Mouse (Mus musculus) thymus, adult 2 months (tissue): Measurements from ENCODE around the gene Mapre3. TPM values are rescaled to one million over a fixed set of nuclear protein-coding genes. Genes with fewer than 3 reads are reported as not detected.

Source experiments
- DNase-seq: peaks from one replicate; pipeline ENCODE4 v3.0.0; 2021
- H3K27ac ChIP-seq: fragments of 200-500 bp; 2 replicates; pipeline ENCODE4 v1.5.1; 2012; ENCODE audit warnings: low read length, control low read depth; ENCODE audit not compliant: control insufficient read depth, insufficient read depth
- H3K27me3 ChIP-seq: fragments of 200-500 bp; 2 replicates; pipeline ENCODE4 v1.6.1; 2012; ENCODE audit warnings: mild to moderate bottlenecking, low read length, moderate library complexity, mixed read lengths; ENCODE audit not compliant: control insufficient read depth, insufficient read depth
- H3K36me3 ChIP-seq: fragments of 200-500 bp; 2 replicates; pipeline ENCODE4 v1.6.1; 2012; ENCODE audit warnings: mild to moderate bottlenecking, low read length, moderate library complexity; ENCODE audit not compliant: control insufficient read depth, insufficient read depth
- H3K4me1 ChIP-seq: fragments of 200-500 bp; replicated peaks from 2 replicates; pipeline ENCODE4 v1.6.1; 2012; ENCODE audit warnings: low read length; ENCODE audit not compliant: control insufficient read depth, insufficient read depth
- H3K4me3 ChIP-seq: fragments of 200-500 bp; 2 replicates; pipeline ENCODE4 v1.5.1; 2012; ENCODE audit warnings: mild to moderate bottlenecking, low read length, control low read depth, moderate library complexity; ENCODE audit not compliant: control insufficient read depth, insufficient read depth
- CTCF ChIP-seq: fragments of 200-500 bp; IDR thresholded peaks from 2 replicates; pipeline ENCODE4 v1.5.1; 2012; ENCODE audit warnings: mild to moderate bottlenecking, control low read depth, low read length, moderate library complexity, borderline replicate concordance; ENCODE audit not compliant: control insufficient read depth, poor library complexity, insufficient read depth; ENCODE audit errors: extremely low read depth
- POLR2A ChIP-seq: fragments of 200-500 bp; IDR thresholded peaks from 2 replicates; pipeline ENCODE4 v1.6.1; 2012; ENCODE audit warnings: mild to moderate bottlenecking, low read length, control low read depth, moderate library complexity; ENCODE audit not compliant: control insufficient read depth, poor library complexity, insufficient read depth; ENCODE audit errors: extremely low read depth
- WGBS: fragments of 180-500 bp; shearing (Covaris S2); methylation state at CpG from one replicate; pipeline ENCODE4 v1.1.7; 2018; 5-methylcytosine and 5-hydroxymethylcytosine counted together
- polyA plus RNA-seq: library from polyadenylated mRNA; depleted of rRNA; stranded (reverse); fragments of >200 nt; gene quantifications from 2 replicates; pipeline ENCODE4 v1.2.3, GENCODE M21; 2012; rRNA removed

The Mapre3 gene
- polyA plus RNA-seq, 1 experiment = 16.6 TPM

DNA sequence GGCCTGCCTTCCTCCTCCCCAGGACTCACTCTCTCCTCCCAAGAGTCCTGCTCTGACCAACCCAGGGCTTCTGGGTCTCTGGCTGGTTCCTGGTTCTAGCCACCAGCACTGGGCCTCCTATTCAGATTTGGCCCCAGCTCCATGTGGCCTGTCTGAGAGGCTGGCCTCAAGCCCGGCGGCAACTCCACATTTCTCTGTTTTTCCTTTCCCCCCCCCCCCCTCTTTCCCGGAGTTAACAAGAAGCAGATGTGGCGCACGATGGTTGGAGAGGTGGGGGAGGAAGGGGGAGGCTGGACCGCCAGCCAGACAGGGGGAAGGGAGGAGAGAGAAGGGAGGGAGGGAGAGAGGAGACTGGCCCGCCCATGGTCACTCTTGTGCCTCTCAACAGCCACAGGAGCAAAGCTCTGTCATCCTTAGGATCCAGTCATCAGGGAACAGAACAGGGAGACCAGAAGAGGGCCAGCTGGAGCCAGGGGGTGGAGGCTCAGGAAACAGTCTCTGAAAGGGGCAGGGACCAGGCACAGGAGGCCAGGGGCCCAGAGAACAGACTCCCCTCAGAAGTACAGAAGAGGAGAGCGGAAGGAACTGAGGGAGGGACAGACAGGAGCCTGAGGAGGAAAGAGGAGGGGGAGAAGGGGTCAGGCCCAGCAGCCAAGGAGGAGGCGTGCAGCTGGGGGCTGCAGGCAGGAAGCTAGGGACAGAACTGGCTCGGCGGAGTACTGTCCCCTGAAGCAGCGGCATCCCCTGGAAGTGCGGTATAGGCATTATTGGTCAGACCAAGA is 98.8 kb downstream of the Mapre3 start, which contains the start of gene Emilin1:
Gene Emilin1 (plus strand): TSS at position 343 of the 782 bp plus-strand sequence.
- WGBS = 12% methylated on average over 13 of the region's 13 CpGs
- Histone ChIP-seq H3K36me3 (no peaks in the 10 kb centered on the region), H3K27me3 (no peaks in the 10 kb centered on the region), H3K4me3 (peak within 1 kb of the TSS; percentile 50), H3K4me1 (peaks cover 45% of the 10 kb centered on the region), H3K27ac (peak within 1 kb of the TSS; percentile 66)
- TF ChIP-seq CTCF (no peak), POLR2A (0 out of 2 replicates have a peak, but pooled peaks have one; percentile 29)
- DNase-seq = peak; percentile 41

DNA sequence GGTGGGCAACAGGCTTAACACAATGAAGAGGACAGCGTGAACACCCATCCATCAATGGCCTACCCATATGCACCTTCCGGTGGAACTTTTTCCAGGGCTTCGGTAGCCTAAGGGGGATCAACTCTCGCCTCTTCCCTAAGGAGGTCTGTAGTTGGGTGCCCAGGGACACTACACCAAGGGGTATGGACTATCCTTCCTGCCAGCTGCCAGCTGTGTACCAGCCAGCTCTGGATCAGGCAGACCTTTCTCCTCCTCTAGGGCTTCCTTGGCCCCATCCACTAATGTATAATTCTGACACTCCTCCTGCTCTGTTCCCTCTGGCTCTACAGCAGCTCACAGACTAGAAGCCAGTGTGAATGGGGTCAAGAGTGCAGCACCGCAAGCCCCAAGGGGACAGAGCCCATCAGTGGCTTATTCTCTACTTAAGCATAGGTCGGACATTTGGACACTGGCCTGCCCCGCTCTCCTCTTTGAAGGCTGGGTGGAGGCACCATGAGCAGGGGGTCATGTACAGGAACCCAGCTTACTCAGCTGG is 99.7 kb downstream of the Mapre3 start:
- Histone ChIP-seq H3K4me3 (peak overlapping the region; percentile 50), H3K36me3 (no peaks in the 10 kb centered on the region), H3K4me1 (peaks cover 36% of the 10 kb centered on the region), H3K27ac (peak overlapping the region; percentile 66), H3K27me3 (no peaks in the 10 kb centered on the region)
- no peak for TF ChIP-seq CTCF
- 0 out of 2 replicates have a peak, but pooled peaks have one; percentile 23 for TF ChIP-seq POLR2A
- no peak for DNase-seq
- WGBS = 21% methylated on average over 7 of the region's 7 CpGs

DNA sequence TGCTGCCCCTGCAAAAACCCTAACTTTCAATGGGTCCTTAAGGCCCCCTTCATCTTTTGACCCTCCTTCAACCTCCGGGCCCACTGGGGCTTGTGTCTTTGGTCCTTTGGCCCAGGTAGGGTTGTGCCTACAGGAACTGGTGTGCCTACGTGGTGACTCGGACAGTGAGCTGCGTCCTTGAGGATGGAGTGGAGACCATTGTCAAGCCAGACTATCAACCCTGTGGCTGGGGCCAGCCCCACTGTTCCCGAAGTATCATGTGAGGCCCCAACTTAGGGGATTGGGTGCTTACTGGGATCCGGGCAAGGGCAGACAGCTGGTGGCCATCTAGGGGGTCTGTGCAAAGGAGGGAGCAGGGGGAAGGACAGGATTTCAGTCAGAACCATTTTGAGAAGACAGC is 100.4 kb downstream of the Mapre3 start:
- peak overlapping the region; percentile 66 for H3K27ac ChIP-seq
- no peak for TF ChIP-seq CTCF
- TF ChIP-seq POLR2A = no peak
- H3K4me1 ChIP-seq = peaks cover 36% of the 10 kb centered on the region
- H3K36me3 ChIP-seq = no peaks in the 10 kb centered on the region
- peak overlapping the region; percentile 32 for H3K4me3 ChIP-seq
- DNase-seq = peak; percentile 35
- 33% methylated on average over 6 of the region's 6 CpGs for WGBS
- no peaks in the 10 kb centered on the region for H3K27me3 ChIP-seq

DNA sequence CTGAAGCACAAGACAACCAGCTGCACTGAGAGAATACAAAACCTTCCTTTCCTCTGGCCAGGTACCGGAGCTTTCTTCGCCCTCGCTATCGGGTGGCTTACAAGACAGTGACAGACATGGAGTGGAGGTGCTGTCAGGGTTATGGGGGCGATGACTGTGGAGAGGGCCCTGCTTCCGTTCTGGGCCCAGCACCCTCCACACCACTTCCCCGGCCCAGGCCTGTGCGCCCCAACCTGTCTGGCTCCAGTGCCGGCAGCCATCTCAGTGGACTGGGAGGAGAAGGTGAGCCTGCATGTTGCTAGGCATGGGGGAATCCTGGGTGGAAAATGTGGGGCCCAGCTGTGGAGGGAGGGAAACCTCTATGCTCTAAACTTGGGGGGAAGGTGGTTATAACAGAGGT is 101.0 kb downstream of the Mapre3 start:
- H3K4me1 ChIP-seq = peaks cover 36% of the 10 kb centered on the region
- 6% methylated on average over 9 of the region's 9 CpGs for WGBS
- no peaks in the 10 kb centered on the region for H3K36me3 ChIP-seq
- peak overlapping the region; percentile 66 for H3K27ac ChIP-seq
- H3K4me3 ChIP-seq = peak overlapping the region; percentile 32
- peak; percentile 51 for DNase-seq
- H3K27me3 ChIP-seq = no peaks in the 10 kb centered on the region
- TF ChIP-seq POLR2A (no peak), CTCF (no peak)

Other genes starting within 250 kb of the Mapre3 start
- 22.7 and 27.7 TPM in 2 replicates for gene Kcnk3, start 226.5 kb upstream of the Mapre3 start, polyA plus RNA-seq
- 71.8 and 88.0 TPM in 2 replicates for gene Slc35f6, start 166.7 kb upstream of the Mapre3 start, polyA plus RNA-seq
- gene Cenpa, start 147.9 kb upstream of the Mapre3 start, polyA plus RNA-seq = 161 and 208 TPM in 2 replicates
- 0.75 and 0.92 TPM in 2 replicates for gene Dpysl5, start 103.1 kb upstream of the Mapre3 start, polyA plus RNA-seq
- gene Tmem214, start 53.4 kb downstream of the Mapre3 start, polyA plus RNA-seq = 101 and 106 TPM in 2 replicates
- gene Agbl5, start 74.1 kb downstream of the Mapre3 start, polyA plus RNA-seq = 40.7 and 53.0 TPM in 2 replicates
- 192 and 239 TPM in 2 replicates for gene Ost4, start 93.1 kb downstream of the Mapre3 start, polyA plus RNA-seq
- gene Emilin1, start 98.8 kb downstream of the Mapre3 start, polyA plus RNA-seq = 44.6 and 57.5 TPM in 2 replicates
- 28.3 and 32.0 TPM in 2 replicates for gene Khk, start 106.8 kb downstream of the Mapre3 start, polyA plus RNA-seq
- 0.31 and 0.70 TPM in 2 replicates for gene Cgref1, start 130.9 kb downstream of the Mapre3 start, polyA plus RNA-seq
- 401 and 419 TPM in 2 replicates for gene Preb, start 145.7 kb downstream of the Mapre3 start, polyA plus RNA-seq
- 0.06 and 0.18 TPM in 2 replicates for gene Tcf23, start 154.0 kb downstream of the Mapre3 start, polyA plus RNA-seq
- 52.0 and 67.0 TPM in 2 replicates for gene Atraid, start 233.7 kb downstream of the Mapre3 start, polyA plus RNA-seq
- gene Slc5a6, start 234.3 kb downstream of the Mapre3 start, polyA plus RNA-seq = 35.1 and 37.3 TPM in 2 replicates
- gene Cad, start 240.1 kb downstream of the Mapre3 start, polyA plus RNA-seq = 59.8 and 80.9 TPM in 2 replicates